Mouse (Mus musculus): ENCODE results near the gene Nlk. TPM values are rescaled to one million over a fixed set of nuclear protein-coding genes. Genes with fewer than 3 reads are reported as not detected.
A peak's percentile ranks its signal among the peaks of the same experiment; 100 is the strongest.
"Not testable (repeated sequence)": the region's sequence is repeated elsewhere in the genome, so short reads cannot be mapped to it uniquely, and the experiment has no call there.

Gene Nlk
- total RNA-seq, 2 experiments from 2014 or later = 7.3 to 9.6 TPM

DNA sequence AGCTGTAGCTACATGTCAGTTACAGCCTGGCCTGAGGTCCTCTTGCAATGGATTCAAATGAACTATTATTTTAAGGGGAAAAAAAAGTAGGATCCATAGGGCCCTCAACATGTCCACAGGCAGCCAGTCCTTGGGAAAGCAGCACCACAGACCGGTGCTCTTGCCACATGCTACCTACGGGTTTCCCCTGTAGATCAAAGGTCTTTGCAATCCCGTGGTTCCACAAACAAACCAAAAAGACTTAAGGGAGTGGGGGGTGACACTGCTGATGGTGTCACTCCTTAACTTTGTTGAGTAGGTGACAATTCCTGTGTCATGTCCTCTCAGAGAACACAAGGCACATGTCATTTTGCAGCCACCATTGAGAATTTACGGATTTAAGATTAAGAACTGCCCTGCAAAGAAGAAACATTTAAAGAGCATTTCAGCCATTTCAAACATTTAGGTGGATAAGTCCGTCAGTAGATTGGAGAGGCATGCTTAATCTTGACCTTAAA, 147.6 kb downstream of the Nlk start:
- no peak for DNase-seq (ENCODE audit: low spot score)

DNA sequence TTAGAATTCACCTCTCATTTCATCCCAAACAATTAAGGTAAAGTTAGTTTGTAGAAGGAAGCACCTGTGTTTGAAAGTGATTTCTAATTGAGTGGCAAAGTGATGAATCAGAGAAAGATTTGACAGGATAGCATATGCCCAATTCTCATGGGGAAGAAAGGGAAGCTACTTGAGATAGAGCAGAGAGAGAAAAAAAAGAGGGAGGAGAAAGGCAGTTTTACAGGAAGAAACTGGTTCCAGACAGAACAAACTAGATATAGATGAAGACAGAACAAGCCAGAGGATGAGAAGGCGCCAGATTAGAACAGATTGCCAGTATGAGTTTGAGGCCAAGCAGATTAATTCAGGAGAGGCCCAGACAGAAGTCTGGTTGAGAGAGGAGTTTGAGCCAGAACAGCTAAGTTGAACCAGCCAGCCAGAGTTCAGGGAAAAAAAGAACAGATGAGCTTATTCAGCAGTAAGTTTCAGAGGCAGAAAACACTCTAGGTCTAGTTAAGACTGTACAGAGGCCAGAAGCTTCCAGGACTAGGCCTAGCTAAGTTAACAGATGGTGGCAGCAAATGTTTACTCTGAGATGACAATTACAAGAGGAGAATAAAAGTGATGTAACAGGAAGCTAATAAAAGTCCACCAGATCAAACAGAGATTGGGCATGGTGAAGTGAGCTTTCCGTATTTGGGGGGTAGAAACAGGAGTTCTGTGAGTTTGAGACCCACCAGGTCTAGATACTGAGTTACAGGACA, 149.3 kb downstream of the Nlk start:
- DNase-seq (ENCODE audit: low spot score) = no peak

DNA sequence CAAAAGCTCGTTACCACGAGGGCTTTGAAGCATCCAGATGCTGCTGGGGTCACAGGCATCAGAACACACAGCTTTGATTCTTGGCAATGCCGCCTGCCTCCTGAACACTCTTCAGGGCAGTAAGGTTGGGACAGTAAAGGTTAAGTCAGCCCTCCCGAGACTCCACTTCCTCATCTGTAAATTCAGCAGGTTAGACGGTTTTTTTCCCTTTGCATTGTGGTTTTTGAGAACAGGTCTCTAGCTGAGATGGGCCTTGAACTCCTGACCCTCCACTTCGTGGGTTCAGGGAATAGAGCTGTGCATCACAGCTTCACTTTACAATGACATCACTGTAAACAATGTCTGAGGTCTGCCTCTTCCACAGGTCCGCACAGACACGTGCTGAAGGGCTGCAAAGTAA, 152.0 kb downstream of the Nlk start:
- no peak for DNase-seq (ENCODE audit: low spot score)

DNA sequence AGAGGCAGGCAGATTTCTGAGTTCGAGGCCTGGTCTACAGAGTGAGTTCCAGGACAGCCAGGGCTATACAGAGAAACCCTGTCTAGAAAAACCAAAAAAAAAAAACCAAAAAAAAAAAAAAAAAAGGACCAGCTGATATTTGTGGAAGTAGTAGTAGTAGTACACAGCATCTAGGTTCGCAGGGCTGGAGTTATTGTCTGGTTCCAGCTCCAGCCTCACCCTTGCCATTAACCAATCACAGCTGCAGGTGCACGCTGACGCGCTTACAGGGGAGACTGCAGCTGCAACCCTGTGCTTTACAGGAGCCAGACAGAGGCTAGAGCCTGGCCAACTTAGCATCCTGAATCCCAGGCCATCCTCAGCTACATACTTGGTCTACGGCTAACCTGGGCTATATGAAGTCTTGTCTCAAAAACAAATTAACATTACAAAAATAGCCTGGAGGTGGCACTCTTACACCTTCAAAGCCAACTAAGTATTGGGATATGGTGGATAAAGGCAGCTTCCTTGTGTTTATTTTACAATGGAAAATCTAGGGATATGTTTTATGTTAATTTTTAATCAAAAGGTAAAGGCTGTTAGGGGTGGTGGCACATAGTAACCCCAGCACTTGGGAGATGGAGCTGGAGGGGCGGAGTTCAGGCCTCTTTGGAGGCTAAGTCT, 152.6 kb downstream of the Nlk start:
- no peak for DNase-seq (ENCODE audit: low spot score)

DNA sequence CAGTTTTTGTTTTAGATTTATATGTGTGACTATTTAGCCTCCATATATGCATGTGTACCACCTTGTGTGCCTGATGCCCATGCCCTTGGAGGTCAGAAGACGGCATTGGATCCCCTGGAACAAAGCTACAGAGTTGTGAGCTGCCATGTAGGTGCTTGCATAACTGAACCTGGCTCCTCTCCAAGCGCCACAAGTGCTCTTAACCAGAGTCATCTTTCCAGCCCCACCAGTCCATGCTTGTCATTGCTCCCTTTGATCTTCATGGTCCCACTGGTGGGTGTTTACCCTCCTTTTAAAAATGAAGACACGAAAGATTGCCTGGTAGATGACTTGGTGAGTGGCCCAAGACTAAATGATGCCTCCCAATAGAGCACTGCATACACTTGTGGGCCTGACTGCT, 156.8 kb downstream of the Nlk start:
- DNase-seq (ENCODE audit: low spot score) = no peak

DNA sequence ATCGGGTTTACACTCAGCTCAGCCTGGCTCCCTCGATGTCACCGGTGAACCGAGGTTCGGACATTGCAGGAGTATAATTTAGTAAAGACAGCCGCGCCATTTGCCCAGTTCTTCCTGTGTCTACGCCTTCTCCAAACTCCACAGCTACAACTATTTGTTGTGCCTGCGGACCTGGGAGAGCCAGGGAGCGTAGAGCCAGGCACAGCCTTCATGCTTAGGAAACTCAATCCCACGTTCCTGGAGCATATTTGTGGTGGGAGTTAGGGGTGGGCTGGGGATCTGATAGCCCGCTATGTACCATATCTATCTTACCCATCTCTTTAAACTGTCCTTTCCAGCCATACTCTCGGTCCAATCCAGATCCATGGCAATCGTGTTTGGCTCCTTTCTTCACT, 160.5 kb downstream of the Nlk start:
- no peak for DNase-seq (ENCODE audit: low spot score)

DNA sequence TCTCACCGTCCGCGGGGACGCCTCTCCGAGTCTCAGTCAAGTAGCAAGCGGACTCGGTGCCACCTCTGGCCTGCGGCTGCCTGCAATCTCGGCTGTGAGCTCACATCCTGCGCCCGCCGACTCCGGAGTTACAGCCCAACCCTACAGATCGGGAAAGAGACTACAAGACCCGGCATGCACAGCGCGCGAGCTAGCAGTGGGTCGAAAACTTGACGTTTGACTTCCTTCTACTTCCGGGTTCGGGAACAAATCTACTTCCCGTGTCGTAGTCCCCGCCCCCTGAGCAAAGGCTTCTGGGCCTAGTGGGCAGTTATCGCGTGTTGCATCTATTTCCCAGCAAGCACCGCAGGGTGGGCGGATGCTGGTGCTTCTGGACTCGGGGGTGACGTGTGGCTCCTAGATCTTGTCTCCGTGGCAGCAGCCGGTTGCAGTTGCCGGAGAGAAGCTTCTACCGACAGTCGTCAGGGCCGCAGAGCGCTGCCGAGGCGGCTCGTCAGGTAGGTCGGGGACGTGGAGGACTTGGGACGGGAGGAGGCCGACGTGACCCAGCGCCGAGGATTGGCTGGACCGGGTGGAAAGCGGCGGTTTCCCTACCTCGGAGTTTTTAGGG, 161.0 kb downstream of the Nlk start, which contains the start of the genes Tnfaip1 and Ift20:
Gene Tnfaip1 (minus strand): TSS at position 253 of the 610 bp plus-strand sequence.
Gene Ift20 (plus strand): TSS at position 282 of the 610 bp plus-strand sequence.
- DNase-seq (ENCODE audit: low spot score) = peak; percentile 98

DNA sequence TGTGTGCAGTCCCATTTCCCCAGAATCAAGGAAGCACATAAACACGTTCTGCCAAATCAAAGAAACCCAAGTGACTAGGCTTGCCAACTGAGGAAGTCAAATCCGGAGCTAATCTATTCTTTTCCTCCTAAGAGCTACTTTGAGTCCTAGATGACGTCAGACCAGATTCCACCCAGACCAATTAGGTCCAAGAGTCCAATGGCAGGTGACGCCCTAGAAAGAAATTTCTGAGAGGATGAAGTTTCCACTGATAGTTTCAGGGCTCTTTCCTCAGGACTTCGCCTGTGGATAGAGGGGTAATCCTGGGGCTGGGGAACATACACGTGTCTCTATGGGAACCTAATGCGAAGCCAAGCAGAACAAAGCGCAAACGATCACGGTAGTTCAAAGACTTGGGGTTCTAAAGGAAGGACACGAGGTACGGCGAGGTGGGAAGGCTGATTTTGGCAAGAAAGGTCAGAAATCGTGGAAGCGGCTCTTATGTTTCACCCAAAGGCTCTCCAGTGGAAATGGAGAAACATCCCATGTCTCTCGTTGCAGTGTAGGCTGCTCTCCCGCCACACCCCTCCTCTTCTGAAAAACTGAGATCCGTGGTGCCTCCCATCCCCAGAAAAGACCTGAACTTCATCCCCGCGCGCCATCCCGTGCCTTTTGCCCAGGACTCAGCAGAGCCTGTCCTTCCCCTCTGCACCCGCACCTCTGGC, 161.6 kb downstream of the Nlk start:
- peak; percentile 50 for DNase-seq (ENCODE audit: low spot score)

DNA sequence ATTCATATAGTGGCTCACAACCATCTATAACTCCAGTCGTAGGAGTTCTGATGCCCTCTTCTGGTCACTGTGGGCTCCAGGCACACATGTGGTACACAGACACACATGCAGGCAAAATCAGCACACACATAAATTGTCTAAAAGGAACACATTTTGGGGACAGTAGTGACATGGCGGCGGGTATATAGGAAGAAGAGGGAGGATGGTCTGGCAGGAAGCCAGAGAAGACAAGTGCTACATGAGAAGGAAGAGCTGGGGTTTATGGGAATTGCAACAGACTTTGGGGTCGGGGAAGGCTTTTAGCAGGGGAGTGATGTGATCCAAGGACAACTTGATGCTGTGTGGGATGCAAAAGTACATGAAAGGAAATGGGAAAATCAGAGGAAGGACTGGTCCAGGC, 162.7 kb downstream of the Nlk start:
- DNase-seq (ENCODE audit: low spot score) = no peak

DNA sequence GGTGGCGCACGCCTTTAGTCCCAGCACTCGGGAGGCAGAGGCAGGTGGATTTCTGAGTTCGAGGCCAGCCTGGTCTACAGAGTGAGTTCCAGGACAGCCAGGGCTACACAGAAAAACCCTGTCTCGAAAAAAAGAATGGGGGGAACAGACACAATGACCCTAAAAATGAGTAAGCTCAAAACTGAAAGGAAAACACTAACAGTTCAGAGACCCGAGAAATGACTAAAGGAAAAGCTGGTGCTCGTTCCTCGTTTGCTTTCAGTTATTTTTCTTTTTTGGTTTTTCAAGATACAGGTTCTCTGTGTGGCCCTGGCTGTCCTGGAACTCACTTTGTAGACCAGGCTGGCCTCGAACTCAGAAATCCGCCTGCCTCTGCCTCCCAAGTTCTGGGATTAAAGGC, 165.7 kb downstream of the Nlk start:
- DNase-seq (ENCODE audit: low spot score) = not testable (repeated sequence)

DNA sequence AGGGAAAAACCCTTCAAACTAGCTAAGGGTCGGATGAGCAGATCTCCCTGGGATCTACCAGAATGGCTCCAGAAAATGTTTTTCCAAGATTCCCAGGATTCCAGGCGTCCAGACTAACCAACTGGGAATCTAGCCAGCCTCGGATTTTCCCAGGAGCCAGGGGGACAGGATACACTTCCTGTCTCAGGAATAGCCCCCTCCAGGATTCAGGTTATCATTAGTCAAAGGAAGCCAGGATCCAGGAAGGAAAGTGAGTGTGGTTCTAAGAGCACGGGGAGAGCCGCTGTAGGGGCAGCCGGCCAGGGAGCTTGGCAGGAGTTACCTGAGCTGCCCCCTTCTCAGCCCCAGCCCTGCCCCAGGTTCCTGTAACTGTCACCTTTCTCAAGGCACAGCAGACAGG, 166.1 kb downstream of the Nlk start:
- peak; percentile 43 for DNase-seq (ENCODE audit: low spot score)

DNA sequence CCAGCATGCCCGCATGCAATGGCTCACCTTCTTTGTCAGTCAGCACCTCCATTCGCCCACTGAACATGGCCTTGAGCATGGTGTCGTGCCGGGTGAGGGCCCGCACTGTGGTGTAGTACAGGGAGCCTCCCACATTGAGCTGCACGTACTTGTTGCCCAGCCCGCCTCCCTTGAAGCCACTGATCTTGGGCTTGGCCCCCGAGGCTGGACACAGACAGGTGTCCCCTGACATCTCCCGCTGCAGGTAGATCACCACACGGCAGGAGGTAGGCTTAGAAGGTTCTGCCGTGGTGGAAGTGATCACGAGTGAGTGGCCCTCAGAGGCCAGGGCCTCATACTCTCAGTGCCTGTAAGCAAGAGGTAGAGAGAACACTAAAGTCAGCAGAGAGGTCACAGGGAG, 167.2 kb downstream of the Nlk start:
- DNase-seq (ENCODE audit: low spot score) = no peak

DNA sequence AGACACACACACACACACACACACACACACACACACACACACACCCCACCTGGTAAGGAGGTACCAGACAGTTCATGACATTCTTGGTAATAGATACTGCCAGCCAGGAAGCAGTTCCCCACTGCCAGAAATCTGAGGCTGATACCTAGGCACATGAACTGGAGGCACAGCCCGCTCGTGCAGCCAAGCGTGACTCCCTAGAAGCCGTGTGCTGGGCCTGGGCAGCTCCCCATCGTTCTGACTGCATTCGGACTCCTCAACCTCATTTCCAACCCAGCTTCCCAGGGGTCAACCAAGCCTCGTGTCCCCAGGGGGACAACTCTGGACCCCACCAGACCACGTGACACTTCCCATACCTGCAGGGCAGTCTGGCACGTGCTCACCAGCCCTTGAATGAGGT, 168.5 kb downstream of the Nlk start:
- DNase-seq (ENCODE audit: low spot score) = no peak

DNA sequence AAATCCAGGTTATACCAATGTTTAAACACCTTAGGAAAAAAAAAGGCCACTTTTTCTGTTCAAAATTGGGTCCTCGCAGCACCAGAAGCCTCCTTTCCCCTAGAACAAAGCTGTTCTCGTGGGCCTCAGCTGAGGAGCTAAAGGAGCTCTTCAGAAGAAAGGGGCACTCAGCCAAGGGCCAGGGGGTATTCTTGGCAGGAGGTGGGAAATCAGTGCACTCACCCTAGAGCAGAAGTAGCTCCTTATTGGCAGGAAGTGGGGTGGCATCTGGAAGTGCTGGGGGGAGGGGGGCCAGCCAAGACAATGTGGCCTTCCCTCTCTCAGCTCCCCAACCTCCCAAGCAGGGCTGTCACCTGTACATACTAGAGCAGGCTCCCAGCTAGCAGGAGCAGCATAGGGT, 172.3 kb downstream of the Nlk start:
- DNase-seq (ENCODE audit: low spot score) = no peak

DNA sequence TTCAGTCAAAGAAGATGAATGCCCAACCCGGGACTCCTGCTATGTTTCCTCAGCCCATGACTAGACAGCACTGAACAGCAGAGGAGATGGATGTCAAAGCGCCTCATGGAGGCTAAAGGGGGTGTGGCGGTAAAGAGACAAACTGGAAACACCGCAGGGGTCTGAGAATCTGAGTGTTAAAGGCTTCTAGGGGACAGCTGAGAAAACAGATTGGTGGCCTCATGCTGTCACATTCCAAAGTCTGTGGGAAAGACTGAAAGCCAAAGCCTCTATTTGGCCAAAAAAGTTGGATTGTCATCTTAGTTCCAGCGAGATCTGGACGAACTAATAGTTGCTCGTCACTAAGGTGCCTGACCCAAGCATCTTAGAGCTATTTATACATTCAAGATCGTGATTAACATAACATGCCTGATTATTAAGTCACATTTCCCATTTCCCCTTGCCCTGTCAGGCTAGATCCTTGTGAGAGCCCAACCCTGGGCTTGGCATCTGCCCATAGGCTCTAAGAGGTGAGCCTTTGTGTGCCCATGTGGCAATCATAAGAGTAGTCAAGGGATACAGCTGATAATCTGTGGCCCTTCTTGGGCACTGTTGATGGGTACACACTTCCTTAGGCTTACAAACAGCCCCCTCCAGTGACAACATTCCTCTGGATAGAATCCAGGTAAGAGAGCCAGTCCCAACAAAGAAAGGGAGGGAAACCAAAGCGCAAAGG, 173.8 kb downstream of the Nlk start:
- no peak for DNase-seq (ENCODE audit: low spot score)

DNA sequence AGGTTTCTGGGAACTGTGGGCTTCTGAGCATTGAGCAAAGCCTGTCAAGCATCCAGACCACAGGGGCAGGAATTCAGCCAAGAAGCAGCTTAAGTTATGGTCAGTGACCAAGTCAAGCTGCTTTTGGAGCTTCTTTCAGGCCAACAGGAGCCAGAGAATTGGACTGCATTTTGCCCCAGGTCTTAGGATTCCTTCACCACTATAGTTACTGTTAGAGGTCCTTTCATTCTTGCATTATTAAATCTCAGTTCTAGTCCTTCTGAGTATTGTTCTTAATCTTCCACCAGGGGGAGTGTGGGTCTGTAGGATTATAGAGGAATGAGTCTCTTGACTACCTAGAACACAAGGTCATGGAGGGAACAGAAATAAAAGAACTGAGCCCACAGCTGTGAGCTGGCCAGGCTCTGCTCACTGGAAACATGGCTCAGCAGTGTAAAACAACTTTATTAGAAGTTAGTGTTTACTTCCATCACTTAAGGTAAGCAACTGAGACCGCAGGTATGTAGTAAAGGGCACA, 174.6 kb downstream of the Nlk start:
- peak; percentile 38 for DNase-seq (ENCODE audit: low spot score)

DNA sequence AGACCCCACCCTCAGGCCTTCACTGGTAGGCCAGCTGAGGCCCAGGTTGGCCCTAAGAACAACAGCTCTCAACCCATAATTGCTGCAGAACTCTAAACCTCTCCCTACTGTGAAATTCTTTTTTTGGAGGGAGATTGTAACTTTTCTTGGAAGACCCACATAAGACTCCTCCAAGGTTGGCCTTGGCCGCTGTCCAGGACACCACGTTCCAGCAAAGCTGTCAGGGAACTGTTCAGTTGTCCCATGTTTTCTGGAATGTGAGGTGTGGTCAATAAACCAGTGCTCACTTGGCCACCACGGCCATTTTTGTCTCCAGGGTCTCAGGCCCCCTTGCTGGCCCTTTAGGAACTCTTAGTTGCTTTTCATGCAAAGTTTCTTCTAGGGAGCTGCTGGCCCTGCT, 175.3 kb downstream of the Nlk start:
- no peak for DNase-seq (ENCODE audit: low spot score)

DNA sequence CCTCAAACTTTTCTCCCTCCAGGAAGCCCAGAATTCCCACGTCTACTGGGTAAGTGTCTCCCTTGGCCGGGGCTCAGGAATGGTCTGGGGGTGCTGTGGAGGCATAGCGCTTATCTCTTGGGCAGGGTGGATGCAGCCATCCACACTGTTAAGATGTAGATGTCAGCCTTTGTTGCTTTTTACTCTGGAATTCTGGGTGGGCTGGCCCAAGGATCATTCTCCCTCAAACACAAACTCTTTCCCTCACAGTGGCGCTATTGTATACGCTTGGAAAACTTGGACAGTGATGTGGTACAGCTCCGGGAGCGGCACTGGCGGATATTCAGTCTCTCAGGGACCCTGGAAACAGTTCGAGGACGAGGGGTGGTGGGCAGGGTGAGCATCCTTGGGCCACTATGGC, 178.2 kb downstream of the Nlk start:
- no peak for DNase-seq (ENCODE audit: low spot score)

Data from gastrocnemius, adult 18-20 months (tissue).